Mouse (Mus musculus): ENCODE results near the gene Psmc3ip.

- no peak for TF ChIP-seq CTCF (IDR thresholded peaks at IDR 0.05; ENCODE audit: borderline replicate concordance, insufficient read depth, low read length)
- no peak for TF ChIP-seq POLR2A (IDR thresholded peaks at IDR 0.05; ENCODE audit: low read depth, low read length)
These were observed 7.6 kb downstream of the Psmc3ip start for GRCm38 (mm10) chr11:101087682-101088055.
